Mouse (Mus musculus) spleen, postnatal 0 days (tissue): ENCODE measurements around the gene Atp4a. TPM values are rescaled to one million over a fixed set of nuclear protein-coding genes. Genes with fewer than 3 reads are reported as not detected.

Experiments
- polyA plus RNA-seq: library from polyadenylated mRNA; unstranded; fragments of >200 nt; fragmentation: Nextera tagmentation; extraction: Ambion mirVana; gene quantifications from 2 replicates; pipeline ENCODE4 v1.2.1, GENCODE M21; 2015

Atp4a gene
- 1.3 and 1.6 TPM in 2 replicates for polyA plus RNA-seq

GRCm38 (mm10) chr7:30711942-30712341, at the start of gene Atp4a:
Atp4a (plus strand) TSS chr7:30712209.

DNA sequence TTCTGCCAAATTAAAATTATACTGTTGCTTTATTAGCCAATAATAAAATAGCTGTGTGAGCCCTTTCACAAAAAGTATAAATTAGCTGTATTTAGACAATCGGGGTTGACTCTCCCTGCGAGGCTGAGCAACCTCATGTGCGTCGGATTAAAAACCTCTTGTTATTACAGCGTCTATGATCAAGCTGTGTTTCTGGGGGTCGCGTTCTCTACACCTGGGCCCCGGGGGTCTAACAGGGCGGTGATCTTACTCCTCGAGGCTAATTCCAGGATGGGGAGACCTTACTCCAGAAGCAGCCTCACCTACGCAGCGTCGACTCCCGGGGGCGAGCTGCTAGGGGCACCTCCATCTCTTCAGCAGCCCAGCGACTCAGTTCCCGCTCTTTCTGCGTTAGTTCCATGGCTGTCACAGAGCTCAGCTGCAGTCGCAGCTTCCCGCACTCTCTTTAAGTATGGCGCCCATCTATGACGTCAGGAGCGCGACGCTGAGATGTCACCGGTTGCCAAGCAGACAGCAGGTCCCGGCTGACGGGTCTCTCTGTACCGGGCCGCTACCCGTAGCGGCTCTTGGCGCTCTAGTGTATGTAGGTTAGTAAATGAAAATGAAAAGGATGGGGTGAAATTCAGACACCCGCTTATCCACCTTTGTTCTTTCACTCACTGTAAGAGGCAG, 47.3 kb upstream of the Atp4a start, which contains the start of gene Haus5:
Haus5 (minus strand) TSS at position 466 of the 672 bp plus-strand sequence.

GRCm38 (mm10) chr7:30671480-30671879, 40.5 kb upstream of the Atp4a start, which contains the start of gene Pmis2:
Pmis2 (minus strand) TSS chr7:30671605.

GRCm38 (mm10) chr7:30698589-30698988, 13.4 kb upstream of the Atp4a start, which contains the start of gene 2200002J24Rik:
2200002J24Rik (plus strand) TSS chr7:30698926.

DNA sequence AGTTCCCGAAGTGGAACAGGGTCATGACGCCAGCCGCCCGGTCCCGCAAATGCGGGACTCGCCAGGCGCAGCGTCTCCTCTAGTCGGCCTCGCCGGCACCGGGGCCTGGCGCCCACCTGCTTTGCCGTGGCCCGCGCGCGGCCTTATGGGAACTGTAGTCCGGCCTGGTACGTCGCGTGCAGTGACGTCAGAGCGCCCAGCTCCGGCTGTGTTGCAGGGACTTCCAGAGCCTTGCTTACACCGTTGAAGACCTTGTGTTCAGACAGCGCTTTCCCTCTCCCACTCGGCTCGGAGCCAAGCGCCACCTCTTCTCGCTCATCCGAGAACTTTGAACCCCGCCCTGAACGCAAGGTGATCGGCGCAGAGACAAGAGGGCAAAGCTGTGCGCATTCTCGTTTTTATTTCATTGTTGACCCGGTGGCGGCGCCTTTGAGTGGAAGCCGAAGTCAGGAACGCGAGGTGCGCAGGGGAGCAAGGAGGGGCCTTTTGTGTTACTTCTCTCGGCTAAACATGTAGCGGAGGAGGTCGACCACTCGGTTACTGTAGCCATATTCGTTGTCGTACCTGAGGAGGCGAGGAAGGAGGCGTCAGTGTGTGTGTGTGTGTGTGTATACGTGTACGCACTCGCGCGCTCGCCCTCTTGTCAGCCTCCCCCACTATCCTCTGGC, 17.5 kb downstream of the Atp4a start, which contains the start of gene Tmem147:
Tmem147 (minus strand) TSS at position 145 of the 668 bp plus-strand sequence.

DNA sequence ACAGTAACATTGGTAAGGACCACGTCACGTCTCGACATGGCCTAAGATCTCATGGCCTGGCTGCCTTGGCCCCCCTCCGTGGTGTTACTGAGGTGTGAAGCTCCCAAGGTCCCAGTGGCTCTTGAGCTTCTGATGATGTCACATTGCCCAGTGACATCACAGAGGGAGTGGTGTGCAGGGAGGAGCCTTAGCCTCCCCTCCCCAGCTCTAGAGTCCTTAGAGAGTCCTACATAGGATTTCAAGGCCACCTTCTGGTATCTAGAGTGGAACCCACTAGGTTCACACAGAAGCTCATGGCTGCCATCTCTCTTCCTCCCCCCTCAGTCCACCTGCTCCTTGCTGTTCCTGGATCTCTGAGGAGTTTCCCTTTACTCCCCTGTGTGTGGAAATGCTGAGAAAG, 31.6 kb downstream of the Atp4a start, which contains the start of gene Gapdhs:
Gapdhs (minus strand) TSS at position 65 of the 400 bp plus-strand sequence.

DNA sequence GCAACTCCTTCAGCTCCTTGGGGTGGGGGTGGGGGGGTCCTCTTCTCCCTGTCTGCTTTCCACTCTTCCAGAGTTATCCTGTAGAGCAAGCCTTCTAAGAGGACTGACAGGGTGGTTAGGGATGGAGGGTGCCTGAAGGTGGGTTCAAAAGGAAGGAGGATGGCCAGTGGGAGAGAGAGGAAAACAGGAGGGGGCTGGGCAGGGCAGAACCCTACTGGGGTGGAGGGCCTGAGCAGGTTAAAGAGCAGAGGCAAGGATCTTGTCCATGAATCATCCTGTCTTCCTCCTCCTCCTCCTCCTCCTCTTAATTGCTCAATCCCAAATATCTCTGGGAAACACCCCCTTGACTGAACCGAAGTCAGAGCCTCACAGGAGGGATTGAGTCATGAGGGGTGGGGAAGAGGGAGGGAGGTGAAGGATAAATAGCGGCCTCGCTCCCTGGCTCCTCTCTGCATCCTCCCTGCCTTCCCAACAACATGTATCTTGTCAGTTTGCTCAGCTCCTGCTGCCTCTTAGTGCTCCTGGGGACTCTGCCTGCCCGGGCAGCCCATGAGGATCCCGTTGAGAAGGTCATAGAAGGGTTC, 39.2 kb downstream of the Atp4a start, which contains the start of gene Sbsn:
Sbsn (plus strand) TSS at position 386 of the 584 bp plus-strand sequence.

GRCm38 (mm10) chr7:30763456-30763855, 51.4 kb downstream of the Atp4a start, which contains the start of gene Dmkn:
Dmkn (plus strand) TSS chr7:30763756.

Other genes with a start within 250 kb of the Atp4a start
- 0.10 TPM in 1 of 2 replicates, not detected in the other for gene Prodh2, start 218.6 kb upstream of the Atp4a start, polyA plus RNA-seq
- gene Arhgap33, start 177.1 kb upstream of the Atp4a start, polyA plus RNA-seq, result 3.5 TPM in 2 replicates
- 14.6 and 14.7 TPM in 2 replicates for gene Hspb6, start 160.0 kb upstream of the Atp4a start, polyA plus RNA-seq
- 2.5 and 3.4 TPM in 2 replicates for gene Proser3, start 159.9 kb upstream of the Atp4a start, polyA plus RNA-seq
- 38.8 and 42.2 TPM in 2 replicates for gene Lin37, start 152.4 kb upstream of the Atp4a start, polyA plus RNA-seq
- gene U2af1l4, start 148.9 kb upstream of the Atp4a start, polyA plus RNA-seq, result 61.2 and 70.3 TPM in 2 replicates
- gene Gm49396, start 148.9 kb upstream of the Atp4a start, polyA plus RNA-seq, result 4.4 and 4.9 TPM in 2 replicates
- 105 and 115 TPM in 2 replicates for gene Psenen, start 148.6 kb upstream of the Atp4a start, polyA plus RNA-seq
- gene Igflr1, start 146.8 kb upstream of the Atp4a start, polyA plus RNA-seq, result 2.4 and 2.9 TPM in 2 replicates
- 6.0 and 8.5 TPM in 2 replicates for gene Kmt2b, start 123.5 kb upstream of the Atp4a start, polyA plus RNA-seq
- 0.21 and 0.22 TPM in 2 replicates for gene Zbtb32, start 113.3 kb upstream of the Atp4a start, polyA plus RNA-seq
- 0.15 and 0.19 TPM in 2 replicates for gene Upk1a, start 99.4 kb upstream of the Atp4a start, polyA plus RNA-seq
- gene Cox6b1, start 86.1 kb upstream of the Atp4a start, polyA plus RNA-seq, result 695 and 741 TPM in 2 replicates
- gene Etv2, start 76.4 kb upstream of the Atp4a start, polyA plus RNA-seq, result not detected in 2 replicates
- gene Rbm42, start 61.9 kb upstream of the Atp4a start, polyA plus RNA-seq, result 69.8 and 70.7 TPM in 2 replicates
- 41.0 and 45.0 TPM in 2 replicates for gene Haus5, start 47.2 kb upstream of the Atp4a start, polyA plus RNA-seq
- not detected in 2 replicates for gene Pmis2, start 40.6 kb upstream of the Atp4a start, polyA plus RNA-seq
- gene 2200002J24Rik, start 13.3 kb upstream of the Atp4a start, polyA plus RNA-seq, result 0.49 and 1.6 TPM in 2 replicates
- gene Tmem147, start 17.3 kb downstream of the Atp4a start, polyA plus RNA-seq, result 128 and 142 TPM in 2 replicates
- gene Gapdhs, start 31.5 kb downstream of the Atp4a start, polyA plus RNA-seq, result 0.25 and 0.27 TPM in 2 replicates
- gene Sbsn, start 39.3 kb downstream of the Atp4a start, polyA plus RNA-seq, result 2.2 and 4.9 TPM in 2 replicates
- gene Dmkn, start 51.5 kb downstream of the Atp4a start, polyA plus RNA-seq, result 25.5 and 26.9 TPM in 2 replicates
- gene Krtdap, start 75.7 kb downstream of the Atp4a start, polyA plus RNA-seq, result 1.9 and 2.6 TPM in 2 replicates
- 1.7 and 2.7 TPM in 2 replicates for gene Ffar2, start 111.6 kb downstream of the Atp4a start, polyA plus RNA-seq
- not detected in 2 replicates for gene Ffar3, start 144.0 kb downstream of the Atp4a start, polyA plus RNA-seq
- 0.18 and 0.27 TPM in 2 replicates for gene Ffar1, start 149.4 kb downstream of the Atp4a start, polyA plus RNA-seq
- gene Cd22, start 168.1 kb downstream of the Atp4a start, polyA plus RNA-seq, result 3.1 and 3.2 TPM in 2 replicates
- gene Mag, start 202.7 kb downstream of the Atp4a start, polyA plus RNA-seq, result 0.58 and 0.81 TPM in 2 replicates
- not detected in 2 replicates for gene Hamp2, start 212.5 kb downstream of the Atp4a start, polyA plus RNA-seq
- gene Hamp, start 231.8 kb downstream of the Atp4a start, polyA plus RNA-seq, result not detected in 2 replicates
- gene Usf2, start 244.6 kb downstream of the Atp4a start, polyA plus RNA-seq, result 17.9 and 18.0 TPM in 2 replicates